7 mouse cellular contexts compared by ENCODE assay signal in the genomic region with DNA sequence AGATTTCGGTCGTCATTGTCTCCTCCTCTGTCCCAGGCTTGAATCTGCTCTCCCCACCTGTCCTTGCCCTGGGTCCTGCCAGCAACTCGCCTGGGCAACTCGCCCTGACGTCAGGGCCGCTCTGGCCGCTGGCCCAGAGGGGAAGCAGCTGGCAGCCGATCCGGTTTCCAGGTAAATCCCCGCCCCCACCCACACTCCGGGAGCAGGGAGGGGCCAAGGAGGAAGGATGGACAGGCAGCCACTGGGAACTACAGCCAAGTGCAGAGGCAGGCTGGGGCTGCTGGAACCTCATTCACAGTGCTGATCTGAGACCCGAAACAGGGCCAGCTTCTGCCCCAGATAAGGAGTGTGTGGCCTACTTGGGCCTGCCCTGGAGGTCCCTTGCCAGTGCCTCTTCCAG. TPM values are rescaled to one million over a fixed set of nuclear protein-coding genes. Genes with fewer than 3 reads are reported as not detected.
DNase-seq lines count a peak whose midpoint lies in the region; ATAC-seq and TF ChIP-seq lines count a peak whose summit lies in the region.

No protein-coding gene starts in this region.

- intact Hi-C loops in heart, postnatal 36 days (cut with DNase I), result no loop called here
- intact Hi-C loops in left cerebral cortex, postnatal 14 days (cut with DNase I), result loop anchor here (5.0 kb wide), 2 partner anchors 103 to 123 kb away; partner anchors contain the start of genes Mmab and Mvk

- no peaks in the 10 kb centered on the region for H3K79me2 ChIP-seq in MEL (ENCODE audit: control insufficient read depth, insufficient read depth, low read length, poor library complexity)
- no peaks in the 10 kb centered on the region for H3K79me2 ChIP-seq in liver, adult 2 months (ENCODE audit: control insufficient read depth, insufficient read depth, low read length)

- TF ChIP-seq RAD21 in MEL (IDR thresholded peaks at IDR 0.05; ENCODE audit: low read depth, low read length), result no peak

- no peaks in the 10 kb centered on the region for H3K9me3 ChIP-seq in MEL (replicated peaks; ENCODE audit: insufficient read depth, low read length)
- H3K9me3 ChIP-seq in stomach, embryonic 16.5 days (replicated peaks; ENCODE audit: control insufficient read depth, low read length), result peaks cover 5% of the 10 kb centered on the region; the same call in 1 of the 2 replicates

- peak overlapping the region; percentile 1 to 10; a peak in 1 of 4 replicates for H3K4me3 ChIP-seq in MEL (ENCODE audit: control insufficient read depth in 1 of 2, insufficient read depth in 1 of 2, low read depth in 2 of 2, low read length in 2 of 2)
- no peak overlapping the region for H3K4me3 ChIP-seq in liver, adult 2 months (ENCODE audit: insufficient read depth, low read depth, low read length)
- H3K4me3 ChIP-seq in stomach, embryonic 16.5 days (replicated peaks; ENCODE audit: low read length), result no peak overlapping the region

- TF ChIP-seq CTCF in MEL (IDR thresholded peaks at IDR 0.05 in 2 of 3, conservative IDR thresholded peaks at IDR 0.05 in 1 of 3; ENCODE audit: control insufficient read depth in 1 of 3, insufficient read depth in 1 of 3, low read depth in 2 of 3, low read length in 3 of 3, poor library complexity in 1 of 3, severe bottlenecking in 1 of 3), result no peak
- no peak for TF ChIP-seq CTCF in liver, adult 2 months (IDR thresholded peaks at IDR 0.05; ENCODE audit: low read depth, low read length)

- peak overlapping the region; percentile 73 for H3K27ac ChIP-seq in MEL (ENCODE audit: control insufficient read depth, low read depth, low read length)
- H3K27ac ChIP-seq in liver, adult 2 months (replicated peaks; ENCODE audit: insufficient read depth, low read depth, low read length), result no peak overlapping the region
- H3K27ac ChIP-seq in stomach, embryonic 16.5 days (ENCODE audit: low read length), result no peak overlapping the region

- peaks cover 0 to 4% of the 10 kb centered on the region in 2 experiments; a peak in 2 of 4 replicates for H3K36me3 ChIP-seq in MEL (ENCODE audit: control insufficient read depth in 1 of 2, insufficient read depth in 2 of 2, low read length in 2 of 2)
- no peaks in the 10 kb centered on the region for H3K36me3 ChIP-seq in liver, adult 2 months (ENCODE audit: control insufficient read depth, insufficient read depth, low read length)
- no peaks in the 10 kb centered on the region for H3K36me3 ChIP-seq in stomach, embryonic 16.5 days (ENCODE audit: control insufficient read depth, insufficient read depth, low read length)

- no peak for TF ChIP-seq EP300 in MEL (IDR thresholded peaks at IDR 0.05; ENCODE audit: low read depth in 1 of 2, low read length in 2 of 2)

- peak overlapping the region; percentile 24; the same call in 1 of the 2 replicates for H3K9ac ChIP-seq in MEL (ENCODE audit: control insufficient read depth, low read depth, low read length, poor library complexity, severe bottlenecking)
- H3K9ac ChIP-seq in liver, adult 2 months (ENCODE audit: low read depth, low read length), result no peak overlapping the region
- H3K9ac ChIP-seq in stomach, embryonic 16.5 days (ENCODE audit: low read length), result peak overlapping the region; percentile 32; the same call in 1 of the 2 replicates

- H3K27me3 ChIP-seq in MEL (ENCODE audit: control insufficient read depth in 1 of 2, insufficient read depth in 2 of 2, low read length in 2 of 2), result peaks cover 2 to 3% of the 10 kb centered on the region in 2 experiments; a peak in 3 of 4 replicates
- H3K27me3 ChIP-seq in liver, adult 2 months (ENCODE audit: control insufficient read depth, insufficient read depth, low read length), result no peaks in the 10 kb centered on the region
- H3K27me3 ChIP-seq in stomach, embryonic 16.5 days (ENCODE audit: control insufficient read depth, insufficient read depth, low read length), result no peaks in the 10 kb centered on the region

- peak; percentile 71 for DNase-seq in MEL (ENCODE audit: low read depth, low spot score)
- DNase-seq in cerebellum, adult 18-20 months, result peak; percentile 50 to 69
- DNase-seq in heart, postnatal 36 days, result peak; percentile 51 to 54
- DNase-seq in liver, adult 2 months (ENCODE audit: extremely low read depth, low read depth, low spot score), result peak; percentile 65
- DNase-seq in left cerebral cortex, postnatal 14 days (ENCODE audit: low spot score in 2 of 2), result no peak

- no peak for TF ChIP-seq POLR2A in MEL (IDR thresholded peaks at IDR 0.05; ENCODE audit: control insufficient read depth in 1 of 2, insufficient read depth in 1 of 2, low read depth in 1 of 2, low read length in 2 of 2, poor library complexity in 1 of 2)
- TF ChIP-seq POLR2A in liver, adult 2 months (IDR thresholded peaks at IDR 0.05; ENCODE audit: extremely low read depth, insufficient read depth, low read length), result no peak

- peaks cover 0 to 25% of the 10 kb centered on the region in 2 experiments; a peak in 2 of 4 replicates for H3K4me1 ChIP-seq in MEL (ENCODE audit: control insufficient read depth in 1 of 2, insufficient read depth in 2 of 2, low read length in 2 of 2)
- H3K4me1 ChIP-seq in liver, adult 2 months (ENCODE audit: control insufficient read depth, insufficient read depth, low read length), result peaks cover 15% of the 10 kb centered on the region
- H3K4me1 ChIP-seq in stomach, embryonic 16.5 days (ENCODE audit: control insufficient read depth, insufficient read depth, low read length), result peaks cover 26% of the 10 kb centered on the region

- no peak for ATAC-seq in stomach, embryonic 16.5 days (ENCODE audit: insufficient read depth, low FRiP score)
- ATAC-seq in inflammation-experienced regulatory T-cells, adult 6 months, result no peak

- WGBS in liver, adult 2 months, result 5% methylated on average over 12 of the region's 12 CpGs
- WGBS in stomach, embryonic 16.5 days, result 13% methylated on average over 12 of the region's 12 CpGs

- H3K4me2 ChIP-seq in stomach, embryonic 16.5 days (ENCODE audit: low read depth, low read length), result peak overlapping the region; percentile 28

TF ChIP-seq in MEL, 35 proteins besides CTCF, POLR2A, EP300 and RAD21:
- TF ChIP-seq MAZ (IDR thresholded peaks at IDR 0.05; ENCODE audit: low read depth, low read length) (peak; percentile 35; the same call in 1 of the 2 replicates), ETS1 (IDR thresholded peaks at IDR 0.05; ENCODE audit: low read depth, low read length) (peak; percentile 94), UBTF (IDR thresholded peaks at IDR 0.05; ENCODE audit: borderline replicate concordance, insufficient read depth, low read depth, low read length) (no peak), TCF12 (IDR thresholded peaks at IDR 0.05; ENCODE audit: low read depth, low read length) (peak; percentile 45; the same call in 1 of the 2 replicates), GABPA (IDR thresholded peaks at IDR 0.05; ENCODE audit: low read depth, low read length) (no peak), SIN3A (IDR thresholded peaks at IDR 0.05; ENCODE audit: low read length) (peak; percentile 28; the same call in 1 of the 2 replicates)

RNA-seq across cellular contexts. Expression of gene Fam222a, which starts 2.5 kb away (rescaled TPM):
- 0.23 and 0.27 TPM in 2 replicates for total RNA-seq in MEL (2012; rRNA removed)
- under 1 TPM in 1 of 2 experiments, not detected in 1; 0.70 TPM for polyA plus RNA-seq in MEL (2012; ENCODE audit: insufficient read depth in 1 of 2, insufficient read length in 2 of 2, low read depth in 1 of 2, low replicate concordance in 2 of 2, missing spikeins in 1 of 2)
- total RNA-seq in heart, postnatal 36 days (2021), result 1 to 10 TPM; 1.6 to 1.9 TPM
- 0.09 and 0.60 TPM in 2 replicates for total RNA-seq in liver, adult 2 months (2014; rRNA removed)
- polyA plus RNA-seq in liver, adult 2 months (2012; rRNA removed), result 1.2 and 1.4 TPM in 2 replicates
- 1.4 and 1.6 TPM in 2 replicates for polyA plus RNA-seq in stomach, embryonic 16.5 days (2015; fragmentation: Nextera tagmentation; extraction: Ambion mirVana)
- not detected for polyA plus RNA-seq in inflammation-experienced regulatory T-cells, adult 6 months (2017; shearing (Covaris generic))
- total RNA-seq in left cerebral cortex, postnatal 14 days (2021), result 1 to 10 TPM; 8.1 to 9.0 TPM

Comparison
In these comparisons a context has a peak if more than half of its experiments do, and no peak if none do; other contexts are left out.
1. DNase-seq: peak in MEL (single experiment), cerebellum, adult 18-20 months (2 of 2), heart, postnatal 36 days (2 of 2) and liver, adult 2 months (single experiment); none in left cerebral cortex, postnatal 14 days (0 of 2).
2. H3K4me3 ChIP-seq: peak in MEL (2 of 2); none in liver, adult 2 months (single experiment) and stomach, embryonic 16.5 days (single experiment).